Mouse (Mus musculus): ENCODE measurements around the gene Tnfsf14. TPM values are rescaled to one million over a fixed set of nuclear protein-coding genes. Genes with fewer than 3 reads are reported as not detected.

Tnfsf14 gene
- 10 to 100 TPM; 13.3 to 15.2 (median 14.1) TPM for polyA plus RNA-seq (2017; shearing (Covaris generic))

GRCm38 (mm10) chr17:57194041-57194507 is at the start of gene Tnfsf14:
TSS of gene Tnfsf14 (minus strand) at chr17:57194177.
- ATAC-seq, result peak; percentile 94

GRCm38 (mm10) chr17:57237181-57237580 is 43.2 kb upstream of the Tnfsf14 start:
- no peak for ATAC-seq

GRCm38 (mm10) chr17:57235803-57236202 is 41.8 kb upstream of the Tnfsf14 start:
- no peak for ATAC-seq

GRCm38 (mm10) chr17:57234254-57234928 is 40.4 kb upstream of the Tnfsf14 start:
- no peak for ATAC-seq

- ATAC-seq, result no peak
These were observed 39.1 kb upstream of the Tnfsf14 start for GRCm38 (mm10) chr17:57233038-57233437.

GRCm38 (mm10) chr17:57232200-57232599 is 38.2 kb upstream of the Tnfsf14 start:
- no peak for ATAC-seq

- no peak for ATAC-seq
These were observed 37.4 kb upstream of the Tnfsf14 start for GRCm38 (mm10) chr17:57231321-57231771.

- no peak for ATAC-seq
These were observed 36.8 kb upstream of the Tnfsf14 start for GRCm38 (mm10) chr17:57230728-57231125.

- no peak for ATAC-seq
These were observed 36.1 kb upstream of the Tnfsf14 start for GRCm38 (mm10) chr17:57229851-57230727.

- ATAC-seq, result no peak
These were observed 34.9 kb upstream of the Tnfsf14 start for GRCm38 (mm10) chr17:57228873-57229272.

- no peak for ATAC-seq
These were observed 34.0 kb upstream of the Tnfsf14 start, which contains the start of gene C3 for GRCm38 (mm10) chr17:57228014-57228413. TSS of gene C3 (minus strand) at chr17:57228136.

- no peak for ATAC-seq
These were observed 33.5 kb upstream of the Tnfsf14 start for GRCm38 (mm10) chr17:57227468-57227867.

GRCm38 (mm10) chr17:57223313-57223712 is 29.3 kb upstream of the Tnfsf14 start:
- no peak for ATAC-seq

- no peak for ATAC-seq
These were observed 27.9 kb upstream of the Tnfsf14 start for GRCm38 (mm10) chr17:57221911-57222310.

GRCm38 (mm10) chr17:57219884-57220207 is 25.9 kb upstream of the Tnfsf14 start:
- peak; percentile 45 for ATAC-seq

- ATAC-seq, result peak; percentile 84
These were observed 25.3 kb upstream of the Tnfsf14 start for GRCm38 (mm10) chr17:57219167-57219883.

GRCm38 (mm10) chr17:57218335-57218900 is 24.4 kb upstream of the Tnfsf14 start:
- ATAC-seq, result no peak

- no peak for ATAC-seq
These were observed 20.9 kb upstream of the Tnfsf14 start for GRCm38 (mm10) chr17:57214676-57215387.

GRCm38 (mm10) chr17:57211501-57211900 is 17.5 kb upstream of the Tnfsf14 start:
- ATAC-seq, result no peak

GRCm38 (mm10) chr17:57209330-57209729 is 15.4 kb upstream of the Tnfsf14 start:
- peak; percentile 94 for ATAC-seq

- ATAC-seq, result no peak
These were observed 14.0 kb upstream of the Tnfsf14 start for GRCm38 (mm10) chr17:57207938-57208337.
